Mouse (Mus musculus) liver, postnatal 0 days (tissue): ENCODE data around the gene Ankrd44.

Experiments used
- CTCF ChIP-seq: sonication (generic); IDR thresholded peaks from 2 replicates; pipeline ENCODE4 v1.5.1; 2016; ENCODE audit warnings: antibody characterized with exemption, low read depth
- EP300 ChIP-seq: IDR thresholded peaks from 2 replicates; pipeline ENCODE4 v1.6.1; 2016; ENCODE audit warnings: antibody characterized with exemption, low read depth, mild to moderate bottlenecking

- TF ChIP-seq CTCF, result no peak
- TF ChIP-seq EP300, result no peak
Observed at GRCm38 (mm10) chr1:54640184-54640795, 285.9 kb downstream of the Ankrd44 start.
